Mouse (Mus musculus): ENCODE results near the gene Trhde. TPM values are rescaled to one million over a fixed set of nuclear protein-coding genes. Genes with fewer than 3 reads are reported as not detected.

Gene Trhde
- polyA plus RNA-seq, 1 experiment from 2014 or later = 1.1 TPM

GRCm38 (mm10) chr10:114796872-114797271, 5.2 kb downstream of the Trhde start:
- WGBS = 87% methylated on average over 5 of the region's 5 CpGs
- Histone ChIP-seq H3K4me1 (peaks cover 12% of the 10 kb centered on the region), H3K36me3 (ENCODE audit: poor library complexity, severe bottlenecking) (no peaks in the 10 kb centered on the region), H3K9me3 (replicated peaks) (no peaks in the 10 kb centered on the region), H3K4me2 (no peak overlapping the region), H3K9ac (no peak overlapping the region), H3K27ac (no peak overlapping the region), H3K4me3 (no peak overlapping the region), H3K27me3 (peaks cover 32% of the 10 kb centered on the region)
- no peak for ATAC-seq

- Histone ChIP-seq H3K4me2 (no peak overlapping the region), H3K27ac (no peak overlapping the region), H3K9me3 (replicated peaks) (no peaks in the 10 kb centered on the region), H3K4me3 (no peak overlapping the region), H3K27me3 (0 out of 2 replicates have a peak, but pooled peaks cover 5% of the 10 kb centered on the region), H3K36me3 (ENCODE audit: poor library complexity, severe bottlenecking) (no peaks in the 10 kb centered on the region), H3K4me1 (no peaks in the 10 kb centered on the region), H3K9ac (no peak overlapping the region)
- ATAC-seq = no peak
- WGBS = 55% methylated on average over 6 of the region's 6 CpGs
Observed at GRCm38 (mm10) chr10:114794214-114794613, 7.9 kb downstream of the Trhde start.

GRCm38 (mm10) chr10:114765914-114766313, 36.2 kb downstream of the Trhde start:
- Histone ChIP-seq H3K27ac (no peak overlapping the region), H3K4me2 (no peak overlapping the region), H3K27me3 (no peaks in the 10 kb centered on the region), H3K4me3 (no peak overlapping the region), H3K36me3 (ENCODE audit: poor library complexity, severe bottlenecking) (no peaks in the 10 kb centered on the region), H3K4me1 (no peaks in the 10 kb centered on the region), H3K9me3 (replicated peaks) (no peaks in the 10 kb centered on the region), H3K9ac (no peak overlapping the region)
- 72% methylated on average over 4 of the region's 4 CpGs for WGBS
- no peak for ATAC-seq

GRCm38 (mm10) chr10:114762125-114762524, 40.0 kb downstream of the Trhde start:
- H3K4me1 ChIP-seq = no peaks in the 10 kb centered on the region
- no peaks in the 10 kb centered on the region for H3K27me3 ChIP-seq
- H3K4me3 ChIP-seq = no peak overlapping the region
- no peak for ATAC-seq
- no peak overlapping the region for H3K27ac ChIP-seq
- no peak overlapping the region for H3K9ac ChIP-seq
- no peak overlapping the region for H3K4me2 ChIP-seq
- no peaks in the 10 kb centered on the region for H3K36me3 ChIP-seq (ENCODE audit: poor library complexity, severe bottlenecking)
- H3K9me3 ChIP-seq (replicated peaks) = no peaks in the 10 kb centered on the region
- WGBS = 86% methylated on average over 7 of the region's 7 CpGs

- no peaks in the 10 kb centered on the region for H3K27me3 ChIP-seq
- no peak overlapping the region for H3K4me2 ChIP-seq
- no peaks in the 10 kb centered on the region for H3K9me3 ChIP-seq (replicated peaks)
- peak; percentile 55; the same call in 1 of the 2 replicates for ATAC-seq
- no peak overlapping the region for H3K9ac ChIP-seq
- no peaks in the 10 kb centered on the region for H3K36me3 ChIP-seq (ENCODE audit: poor library complexity, severe bottlenecking)
- H3K27ac ChIP-seq = peak overlapping the region; percentile 10; the same call in 1 of the 2 replicates
- no peaks in the 10 kb centered on the region for H3K4me1 ChIP-seq
- 58% methylated on average over 3 of the region's 3 CpGs for WGBS
- H3K4me3 ChIP-seq = no peak overlapping the region
Observed at GRCm38 (mm10) chr10:114759240-114759639, 42.9 kb downstream of the Trhde start.

- H3K4me1 ChIP-seq = no peaks in the 10 kb centered on the region
- H3K9ac ChIP-seq = no peak overlapping the region
- ATAC-seq = peak; percentile 38; the same call in 1 of the 2 replicates
- no peak overlapping the region for H3K27ac ChIP-seq
- H3K36me3 ChIP-seq (ENCODE audit: poor library complexity, severe bottlenecking) = no peaks in the 10 kb centered on the region
- no peak overlapping the region for H3K4me2 ChIP-seq
- no peaks in the 10 kb centered on the region for H3K27me3 ChIP-seq
- no peak overlapping the region for H3K4me3 ChIP-seq
- H3K9me3 ChIP-seq (replicated peaks) = no peaks in the 10 kb centered on the region
- WGBS = 82% methylated on average over 9 of the region's 9 CpGs
Observed at GRCm38 (mm10) chr10:114758614-114759013, 43.5 kb downstream of the Trhde start.

- H3K36me3 ChIP-seq (ENCODE audit: poor library complexity, severe bottlenecking) = no peaks in the 10 kb centered on the region
- no peak overlapping the region for H3K4me2 ChIP-seq
- ATAC-seq = no peak
- H3K27me3 ChIP-seq = no peaks in the 10 kb centered on the region
- no peak overlapping the region for H3K9ac ChIP-seq
- H3K9me3 ChIP-seq (replicated peaks) = no peaks in the 10 kb centered on the region
- 72% methylated on average over 15 of the region's 15 CpGs for WGBS
- no peaks in the 10 kb centered on the region for H3K4me1 ChIP-seq
- no peak overlapping the region for H3K27ac ChIP-seq
- no peak overlapping the region for H3K4me3 ChIP-seq
Observed at GRCm38 (mm10) chr10:114742755-114743705, 59.1 kb downstream of the Trhde start.

- H3K4me1 ChIP-seq = no peaks in the 10 kb centered on the region
- no peak for ATAC-seq
- no peak overlapping the region for H3K9ac ChIP-seq
- 93% methylated on average over 5 of the region's 5 CpGs for WGBS
- no peak overlapping the region for H3K4me2 ChIP-seq
- no peaks in the 10 kb centered on the region for H3K27me3 ChIP-seq
- no peak overlapping the region for H3K27ac ChIP-seq
- H3K9me3 ChIP-seq (replicated peaks) = no peaks in the 10 kb centered on the region
- no peak overlapping the region for H3K4me3 ChIP-seq
- H3K36me3 ChIP-seq (ENCODE audit: poor library complexity, severe bottlenecking) = no peaks in the 10 kb centered on the region
Observed at GRCm38 (mm10) chr10:114739916-114740315, 62.2 kb downstream of the Trhde start.

GRCm38 (mm10) chr10:114737581-114737980, 64.5 kb downstream of the Trhde start:
- WGBS = 92% methylated on average over 2 of the region's 2 CpGs
- Histone ChIP-seq H3K4me1 (no peaks in the 10 kb centered on the region), H3K4me3 (no peak overlapping the region), H3K9me3 (replicated peaks) (no peaks in the 10 kb centered on the region), H3K27ac (no peak overlapping the region), H3K4me2 (no peak overlapping the region), H3K27me3 (no peaks in the 10 kb centered on the region), H3K36me3 (ENCODE audit: poor library complexity, severe bottlenecking) (no peaks in the 10 kb centered on the region), H3K9ac (no peak overlapping the region)
- no peak for ATAC-seq

- no peaks in the 10 kb centered on the region for H3K9me3 ChIP-seq (replicated peaks)
- H3K27ac ChIP-seq = no peak overlapping the region
- 92% methylated on average over 3 of the region's 3 CpGs for WGBS
- H3K36me3 ChIP-seq (ENCODE audit: poor library complexity, severe bottlenecking) = no peaks in the 10 kb centered on the region
- no peaks in the 10 kb centered on the region for H3K4me1 ChIP-seq
- H3K4me2 ChIP-seq = no peak overlapping the region
- H3K4me3 ChIP-seq = no peak overlapping the region
- no peak for ATAC-seq
- H3K27me3 ChIP-seq = no peaks in the 10 kb centered on the region
- H3K9ac ChIP-seq = no peak overlapping the region
Observed at GRCm38 (mm10) chr10:114736377-114736776, 65.7 kb downstream of the Trhde start.

GRCm38 (mm10) chr10:114735678-114736077, 66.4 kb downstream of the Trhde start:
- 78% methylated on average over 5 of the region's 5 CpGs for WGBS
- Histone ChIP-seq H3K9me3 (replicated peaks) (no peaks in the 10 kb centered on the region), H3K27me3 (no peaks in the 10 kb centered on the region), H3K4me2 (no peak overlapping the region), H3K9ac (no peak overlapping the region), H3K4me3 (no peak overlapping the region), H3K36me3 (ENCODE audit: poor library complexity, severe bottlenecking) (no peaks in the 10 kb centered on the region), H3K4me1 (no peaks in the 10 kb centered on the region), H3K27ac (no peak overlapping the region)
- ATAC-seq = no peak

- ATAC-seq = no peak
- H3K27ac ChIP-seq = no peak overlapping the region
Observed at GRCm38 (mm10) chr10:114735111-114735510, 67.0 kb downstream of the Trhde start.

More at GRCm38 (mm10) chr10:114735111-114735510, 67.0 kb downstream of the Trhde start:
- no peaks in the 10 kb centered on the region for H3K27me3 ChIP-seq
- H3K4me1 ChIP-seq = no peaks in the 10 kb centered on the region
- no peak overlapping the region for H3K4me2 ChIP-seq
- no peaks in the 10 kb centered on the region for H3K36me3 ChIP-seq (ENCODE audit: poor library complexity, severe bottlenecking)
- H3K4me3 ChIP-seq = no peak overlapping the region
- WGBS = 91% methylated on average over 2 of the region's 2 CpGs
- no peaks in the 10 kb centered on the region for H3K9me3 ChIP-seq (replicated peaks)
- H3K9ac ChIP-seq = no peak overlapping the region

Measured in forebrain, embryonic 13.5 days (tissue).